Mouse (Mus musculus): ENCODE data around the gene Kctd11.

- TF ChIP-seq CTCF (IDR thresholded peaks at IDR 0.05; ENCODE audit: control insufficient read depth, insufficient read depth, low read length) (no peak), POLR2A (IDR thresholded peaks at IDR 0.05; ENCODE audit: borderline replicate concordance, control insufficient read depth, low read depth, low read length) (no peak)
Observed at GRCm38 (mm10) chr11:69910781-69911560, 29.8 kb upstream of the Kctd11 start.
